Mouse (Mus musculus) midbrain, embryonic 14.5 days (tissue): ENCODE data around the gene Thap3. TPM values are rescaled to one million over a fixed set of nuclear protein-coding genes. Genes with fewer than 3 reads are reported as not detected.
A peak's percentile ranks its signal among the peaks of the same experiment; 100 is the strongest.

Experiments used
- ATAC-seq: fragments of 200-750 bp; cut with Nextera tagmentation; 2 replicates; pipeline ENCODE4 v1.8.0; 2017; ENCODE audit warnings: moderate number of reproducible peaks, moderate library complexity; ENCODE audit not compliant: low FRiP score, low TSS enrichment
- DNase-seq: peaks from one replicate; pipeline ENCODE4 v3.0.0-alpha.2; 2015
- H3K27ac ChIP-seq: fragments of 300-500 bp; sonication (generic); replicated peaks from 2 replicates; pipeline ENCODE4 v1.5.1; 2014; ENCODE audit warnings: mild to moderate bottlenecking, low read depth, low read length, moderate library complexity
- H3K27me3 ChIP-seq: fragments of 300-500 bp; sonication (generic); 2 replicates; pipeline ENCODE4 v1.6.1; 2014; ENCODE audit warnings: low read length, control low read depth, mixed read lengths; ENCODE audit not compliant: control insufficient read depth, insufficient read depth
- H3K36me3 ChIP-seq: fragments of 300-500 bp; sonication (generic); 2 replicates; pipeline ENCODE4 v1.6.1; 2014; ENCODE audit warnings: low read length, control low read depth; ENCODE audit not compliant: control insufficient read depth, insufficient read depth
- H3K4me1 ChIP-seq: fragments of 300-500 bp; sonication (generic); 2 replicates; pipeline ENCODE4 v1.6.1; 2014; ENCODE audit warnings: mild to moderate bottlenecking, antibody characterized with exemption, low read length, control low read depth; ENCODE audit not compliant: control insufficient read depth, insufficient read depth
- H3K4me2 ChIP-seq: fragments of 300-500 bp; sonication (generic); 2 replicates; pipeline ENCODE4 v1.6.1; 2014; ENCODE audit warnings: mild to moderate bottlenecking, low read length, moderate library complexity
- H3K4me3 ChIP-seq: fragments of 300-500 bp; sonication (generic); replicated peaks from 2 replicates; pipeline ENCODE4 v1.5.1; 2014; ENCODE audit warnings: low read depth, low read length
- H3K9ac ChIP-seq: fragments of 300-500 bp; sonication (generic); replicated peaks from 2 replicates; pipeline ENCODE4 v1.6.1; 2014; ENCODE audit warnings: mild to moderate bottlenecking, low read length, moderate library complexity
- H3K9me3 ChIP-seq: fragments of 300-500 bp; sonication (generic); 2 replicates; pipeline ENCODE4 v1.6.1; 2016; ENCODE audit warnings: low read length, control low read depth, mixed read lengths; ENCODE audit not compliant: control insufficient read depth
- WGBS: fragments of 180-500 bp; shearing (Covaris S2); extraction: QIAGEN DNeasy Blood & Tissue Kit; methylation state at CpG from one replicate; pipeline ENCODE4 v1.1.7; 2014; 5-methylcytosine and 5-hydroxymethylcytosine counted together
- polyA plus RNA-seq: library from polyadenylated mRNA; unstranded; fragments of >200 nt; fragmentation: Nextera tagmentation; extraction: Ambion mirVana; gene quantifications from 2 replicates; pipeline ENCODE4 v1.2.1, GENCODE M21; 2014

The Thap3 gene
- polyA plus RNA-seq, 1 experiment from 2014 or later: 23.1 TPM

- Histone ChIP-seq H3K27me3 (no peaks in the 10 kb centered on the region), H3K9me3 (no peaks in the 10 kb centered on the region), H3K27ac (no peak overlapping the region), H3K9ac (no peak overlapping the region; the same call in 1 of the 2 replicates), H3K4me3 (no peak overlapping the region), H3K36me3 (peaks cover 29% of the 10 kb centered on the region), H3K4me1 (peaks cover 7% of the 10 kb centered on the region), H3K4me2 (no peak overlapping the region)
- no peak for DNase-seq
- no peak for ATAC-seq
- whole genome bisulfite sequencing: 26% methylated on average over 8 of the region's 9 CpGs
These were observed 5.2 kb downstream of the Thap3 start for GRCm38 (mm10) chr4:151983560-151983959.

GRCm38 (mm10) chr4:151983043-151983442, 5.8 kb downstream of the Thap3 start:
- H3K4me2 ChIP-seq: no peak overlapping the region

GRCm38 (mm10) chr4:151981363-151981762, 7.4 kb downstream of the Thap3 start:
- H3K9me3 ChIP-seq: no peaks in the 10 kb centered on the region
- H3K4me3 ChIP-seq: no peak overlapping the region
- 0 out of 2 replicates have a peak, but pooled peaks cover 2% of the 10 kb centered on the region for H3K4me1 ChIP-seq
- ATAC-seq (peak; percentile 62), DNase-seq (peak; percentile 89)
- no peak overlapping the region for H3K9ac ChIP-seq
- peaks cover 38% of the 10 kb centered on the region for H3K36me3 ChIP-seq
- no peaks in the 10 kb centered on the region for H3K27me3 ChIP-seq
- WGBS: 7% methylated on average over 5 of the region's 5 CpGs
- H3K27ac ChIP-seq: 0 out of 2 replicates have a peak overlapping the region, but pooled peaks have one; percentile 8
- no peak overlapping the region for H3K4me2 ChIP-seq

More at GRCm38 (mm10) chr4:151983043-151983442, 5.8 kb downstream of the Thap3 start:
- Histone ChIP-seq H3K27me3 (no peaks in the 10 kb centered on the region), H3K27ac (no peak overlapping the region), H3K9ac (no peak overlapping the region), H3K36me3 (peaks cover 29% of the 10 kb centered on the region), H3K4me1 (peaks cover 7% of the 10 kb centered on the region), H3K4me3 (no peak overlapping the region), H3K9me3 (no peaks in the 10 kb centered on the region)
- 59% methylated on average over 17 of the region's 17 CpGs for WGBS
- DNase-seq (no peak), ATAC-seq (no peak)

GRCm38 (mm10) chr4:151980699-151981098, 8.1 kb downstream of the Thap3 start:
- Histone ChIP-seq H3K27ac (no peak overlapping the region), H3K9ac (no peak overlapping the region), H3K36me3 (peaks cover 40% of the 10 kb centered on the region), H3K27me3 (no peaks in the 10 kb centered on the region), H3K4me1 (0 out of 2 replicates have a peak, but pooled peaks cover 2% of the 10 kb centered on the region), H3K4me2 (no peak overlapping the region), H3K9me3 (no peaks in the 10 kb centered on the region), H3K4me3 (no peak overlapping the region)
- WGBS: 81% methylated on average over 8 of the region's 8 CpGs
- 0 out of 2 replicates have a peak, but pooled peaks have one; percentile 10 for ATAC-seq
- peak; percentile 59 for DNase-seq

GRCm38 (mm10) chr4:151977748-151978147, 11.0 kb downstream of the Thap3 start:
- 0 out of 2 replicates have a peak overlapping the region, but pooled peaks have one; percentile 6 for H3K9ac ChIP-seq
- no peak overlapping the region for H3K27ac ChIP-seq
- WGBS: 42% methylated on average over 10 of the region's 10 CpGs

GRCm38 (mm10) chr4:151975441-151975840, 13.4 kb downstream of the Thap3 start:
- Histone ChIP-seq H3K9me3 (no peaks in the 10 kb centered on the region), H3K4me1 (0 out of 2 replicates have a peak, but pooled peaks cover 2% of the 10 kb centered on the region), H3K9ac (no peak overlapping the region), H3K36me3 (peaks cover 47% of the 10 kb centered on the region), H3K4me2 (no peak overlapping the region), H3K27ac (no peak overlapping the region), H3K27me3 (no peaks in the 10 kb centered on the region), H3K4me3 (no peak overlapping the region)
- DNase-seq: peak; percentile 55
- ATAC-seq: no peak
- WGBS: 97% methylated on average over 3 of the region's 3 CpGs

More at GRCm38 (mm10) chr4:151977748-151978147, 11.0 kb downstream of the Thap3 start:
- DNase-seq (peak; percentile 94), ATAC-seq (no peak)
- Histone ChIP-seq H3K9me3 (no peaks in the 10 kb centered on the region), H3K4me1 (0 out of 2 replicates have a peak, but pooled peaks cover 2% of the 10 kb centered on the region), H3K36me3 (peaks cover 57% of the 10 kb centered on the region), H3K4me3 (no peak overlapping the region), H3K4me2 (no peak overlapping the region), H3K27me3 (no peaks in the 10 kb centered on the region)

GRCm38 (mm10) chr4:151972221-151972967, 16.4 kb downstream of the Thap3 start:
- Histone ChIP-seq H3K9me3 (no peaks in the 10 kb centered on the region), H3K4me2 (no peak overlapping the region), H3K27me3 (no peaks in the 10 kb centered on the region), H3K4me1 (no peaks in the 10 kb centered on the region), H3K36me3 (peaks cover 38% of the 10 kb centered on the region), H3K9ac (no peak overlapping the region), H3K4me3 (no peak overlapping the region), H3K27ac (no peak overlapping the region)
- ATAC-seq: no peak
- 73% methylated on average over 10 of the region's 10 CpGs for WGBS
- DNase-seq: peak; percentile 70

- ATAC-seq: no peak
- no peak overlapping the region for H3K4me2 ChIP-seq
- H3K4me3 ChIP-seq: no peak overlapping the region
- DNase-seq: no peak
- peaks cover 34% of the 10 kb centered on the region for H3K36me3 ChIP-seq
- no peak overlapping the region; the same call in 1 of the 2 replicates for H3K27ac ChIP-seq
- no peaks in the 10 kb centered on the region for H3K4me1 ChIP-seq
- H3K27me3 ChIP-seq: no peaks in the 10 kb centered on the region
- 82% methylated on average over 26 of the region's 26 CpGs for WGBS
- no peaks in the 10 kb centered on the region for H3K9me3 ChIP-seq
- H3K9ac ChIP-seq: no peak overlapping the region
These were observed 20.4 kb downstream of the Thap3 start for GRCm38 (mm10) chr4:151968204-151968921.
